Mouse (Mus musculus): ENCODE measurements at regions not wholly inside any gene's neighbourhood (a gene's known extent, or its start where the extent isn't known, plus 50 kb on each side); places are given as distances from the start of the nearest gene placed in this dataset.

GRCm38 (mm10) chr12:16477572-16477971 is 133.2 kb downstream of the Lpin1 start:
- DNase-seq (ENCODE audit: extremely low spot score, low read depth, low spot score) = no peak

DNA sequence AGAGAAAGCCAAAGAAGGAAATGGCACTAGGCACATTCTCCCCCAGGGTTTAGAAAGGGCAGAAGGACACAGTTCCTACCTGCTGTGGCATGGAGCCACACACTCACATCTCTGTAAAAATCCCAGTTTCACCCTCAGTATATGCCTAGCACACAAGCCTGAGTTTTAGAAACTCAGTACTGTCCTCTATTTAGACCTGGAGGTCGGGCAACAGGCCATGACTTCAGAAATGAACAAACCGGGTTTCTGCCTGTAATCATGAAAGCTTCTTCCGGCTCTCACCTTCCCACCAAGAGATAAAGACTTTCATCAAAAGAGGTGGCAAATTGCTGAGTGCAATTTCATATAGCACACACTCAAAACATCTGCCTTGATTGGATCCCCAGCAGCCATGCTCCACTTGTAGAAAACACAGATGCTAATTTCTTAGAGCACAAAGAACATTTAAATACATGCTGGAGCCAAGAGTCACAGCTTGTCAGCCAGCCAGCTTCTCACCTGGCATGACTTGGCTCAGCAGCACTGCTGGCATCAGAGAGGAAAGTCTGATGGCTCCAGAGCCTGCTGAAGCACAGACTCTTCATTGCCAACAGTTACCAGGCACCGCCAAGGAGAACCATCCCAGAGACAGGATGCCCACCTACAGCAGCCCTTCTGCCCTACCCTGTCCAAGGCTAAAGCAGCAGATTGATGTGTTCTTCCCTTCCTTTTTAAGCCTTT is 136.2 kb downstream of the Lpin1 start:
- no peak for DNase-seq (ENCODE audit: extremely low spot score, low read depth, low spot score)

- no peak for DNase-seq (ENCODE audit: extremely low spot score, low read depth, low spot score)
These were observed 153.3 kb downstream of the Lpin1 start for GRCm38 (mm10) chr12:16457419-16457818.

- DNase-seq (ENCODE audit: extremely low spot score, low read depth, low spot score) = no peak
These were observed 159.9 kb downstream of the Lpin1 start for GRCm38 (mm10) chr12:16450771-16451435.

DNA sequence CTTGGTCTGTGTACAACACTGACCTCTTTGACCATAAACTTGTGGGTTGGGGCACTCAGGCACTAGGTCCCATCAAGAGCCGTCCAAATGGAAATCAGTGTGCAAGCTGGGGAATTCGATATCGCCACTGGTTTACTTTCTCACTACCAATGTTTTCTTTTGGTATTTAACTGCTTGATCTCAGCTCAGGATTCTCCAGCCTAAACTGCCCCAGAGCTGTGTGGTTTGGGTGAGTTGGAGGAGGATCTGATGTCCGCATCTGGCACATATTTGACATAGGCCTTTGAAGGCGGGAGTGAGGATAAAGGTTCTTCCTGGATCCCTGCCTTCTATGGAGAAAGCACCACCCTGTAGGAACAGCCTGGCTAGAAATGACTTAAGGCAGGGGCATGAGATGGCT is 172.0 kb downstream of the Lpin1 start:
- DNase-seq (ENCODE audit: extremely low spot score, low read depth, low spot score) = no peak

GRCm38 (mm10) chr12:16436961-16437360 is 173.8 kb downstream of the Lpin1 start:
- no peak for DNase-seq (ENCODE audit: extremely low spot score, low read depth, low spot score)

GRCm38 (mm10) chr12:16436255-16436654 is 174.5 kb downstream of the Lpin1 start:
- no peak for DNase-seq (ENCODE audit: extremely low spot score, low read depth, low spot score)

- DNase-seq (ENCODE audit: extremely low spot score, low read depth, low spot score) = no peak
These were observed 176.0 kb downstream of the Lpin1 start for GRCm38 (mm10) chr12:16434739-16435138.

DNA sequence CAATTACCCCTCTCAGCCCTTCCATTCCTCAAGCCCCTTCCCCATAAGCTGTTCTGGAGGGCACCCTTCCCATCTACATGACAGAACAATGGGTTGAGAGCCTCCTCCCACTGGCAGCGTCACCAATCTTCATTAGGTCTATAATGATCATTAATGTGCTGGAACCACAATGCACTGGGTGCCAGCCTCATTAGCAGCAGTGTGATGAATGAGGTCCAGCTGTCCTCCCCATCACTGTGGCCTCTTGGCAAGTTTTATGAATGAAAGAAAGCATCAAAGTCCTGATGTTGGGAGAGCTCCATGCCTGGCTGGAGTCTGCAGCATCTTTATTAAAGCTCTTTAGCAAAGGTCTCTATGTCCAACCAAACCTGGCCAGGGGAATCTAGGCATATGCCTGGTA is 176.5 kb downstream of the Lpin1 start:
- DNase-seq (ENCODE audit: extremely low spot score, low read depth, low spot score) = no peak

GRCm38 (mm10) chr12:16425980-16426379 is 184.8 kb downstream of the Lpin1 start:
- no peak for DNase-seq (ENCODE audit: extremely low spot score, low read depth, low spot score)

GRCm38 (mm10) chr12:16424526-16424925 is 186.2 kb downstream of the Lpin1 start:
- no peak for DNase-seq (ENCODE audit: extremely low spot score, low read depth, low spot score)

- DNase-seq (ENCODE audit: extremely low spot score, low read depth, low spot score) = no peak
These were observed 215.0 kb downstream of the Lpin1 start for GRCm38 (mm10) chr12:16395720-16396119.

- DNase-seq (ENCODE audit: extremely low spot score, low read depth, low spot score) = no peak
These were observed 217.9 kb downstream of the Lpin1 start for GRCm38 (mm10) chr12:16392851-16393250.

DNA sequence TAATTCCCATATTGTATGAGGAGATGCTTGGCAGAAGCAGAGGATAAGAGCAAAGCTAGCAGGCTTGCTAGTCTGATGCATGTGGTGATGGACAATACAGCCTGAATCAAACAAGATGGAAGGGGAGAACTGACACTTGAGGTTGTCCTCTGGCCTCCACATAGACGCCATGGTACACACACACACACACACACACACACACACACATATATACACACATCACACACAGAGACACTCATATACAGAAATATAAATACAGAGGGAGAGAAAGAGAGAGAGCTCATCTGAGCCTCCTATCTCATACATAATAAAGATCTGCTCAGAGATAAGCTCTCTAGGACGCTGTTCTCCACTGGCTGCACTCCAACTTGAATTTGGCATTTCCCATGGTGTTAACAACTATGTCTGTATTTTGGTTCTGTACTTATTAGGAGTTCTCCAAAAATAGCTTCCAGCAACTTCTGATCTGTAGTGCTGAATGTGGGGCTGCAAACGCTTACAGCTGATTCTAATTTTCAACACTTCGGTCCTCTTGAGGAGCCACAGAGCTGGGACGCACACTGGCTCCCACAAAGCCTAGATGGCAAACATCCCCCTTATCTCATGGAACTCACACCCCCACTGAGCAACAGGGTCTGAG is 219.0 kb downstream of the Lpin1 start:
- DNase-seq (ENCODE audit: extremely low spot score, low read depth, low spot score) = no peak

GRCm38 (mm10) chr12:16391163-16391562 is 219.6 kb downstream of the Lpin1 start:
- DNase-seq (ENCODE audit: extremely low spot score, low read depth, low spot score) = no peak

- no peak for DNase-seq (ENCODE audit: extremely low spot score, low read depth, low spot score)
These were observed 223.7 kb downstream of the Lpin1 start for GRCm38 (mm10) chr12:16387035-16387434.

- DNase-seq (ENCODE audit: extremely low spot score, low read depth, low spot score) = no peak
These were observed 226.4 kb downstream of the Lpin1 start for GRCm38 (mm10) chr12:16384396-16384795.

DNA sequence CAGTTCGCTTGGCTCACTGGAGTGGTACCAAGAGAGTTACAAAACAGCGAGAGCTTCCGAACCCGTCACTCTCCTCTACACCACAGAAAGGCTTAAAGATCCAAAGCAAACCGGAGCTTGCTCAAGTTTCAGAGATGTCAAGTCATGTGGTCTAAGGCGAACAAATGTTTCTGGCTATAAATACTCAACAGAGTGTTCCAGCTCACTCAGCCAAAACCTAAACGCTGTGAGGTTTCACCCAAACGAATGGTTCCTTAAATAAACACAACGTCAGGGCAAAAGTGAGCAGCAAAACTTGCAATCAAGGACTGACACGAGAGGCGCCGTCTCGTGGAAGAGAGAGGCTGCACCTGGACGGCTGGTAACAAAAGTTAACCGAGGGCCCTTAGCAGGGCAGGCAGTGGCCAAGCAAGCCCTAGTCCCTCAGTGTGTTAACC is 227.2 kb downstream of the Lpin1 start:
- no peak for DNase-seq (ENCODE audit: extremely low spot score, low read depth, low spot score)

DNA sequence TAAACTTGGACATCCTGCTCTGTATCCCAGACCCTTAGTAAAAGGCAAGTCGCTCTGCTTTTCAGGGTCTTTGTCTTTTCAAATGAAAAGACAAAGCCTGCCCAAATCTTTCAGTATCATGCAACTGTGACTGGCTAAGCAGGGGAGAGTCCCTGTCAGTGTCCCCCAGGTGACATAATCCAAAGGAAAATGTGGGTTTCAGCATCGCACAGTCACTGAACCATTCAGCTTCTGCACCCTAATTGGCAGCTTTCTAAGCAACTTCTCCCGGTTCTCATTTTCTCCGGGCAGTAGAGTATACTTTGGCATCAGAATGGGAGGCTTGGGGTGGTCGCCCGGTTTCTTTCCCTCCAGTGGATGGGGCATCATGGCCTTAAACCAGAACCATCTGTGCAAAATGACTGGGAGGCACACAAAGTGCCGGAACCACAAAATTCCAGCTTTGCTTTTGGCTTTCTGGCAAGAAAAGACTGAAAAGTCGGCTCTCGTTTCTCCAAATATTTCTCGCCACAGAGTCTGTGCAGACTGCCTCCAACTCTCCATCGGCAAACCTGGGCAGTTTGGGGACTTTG is 228.3 kb downstream of the Lpin1 start:
- DNase-seq (ENCODE audit: extremely low spot score, low read depth, low spot score) = no peak

- DNase-seq (ENCODE audit: extremely low spot score, low read depth, low spot score) = no peak
These were observed 229.7 kb downstream of the Lpin1 start for GRCm38 (mm10) chr12:16381026-16381425.

GRCm38 (mm10) chr12:16380346-16380745 is 230.4 kb downstream of the Lpin1 start:
- DNase-seq (ENCODE audit: extremely low spot score, low read depth, low spot score) = no peak

DNA sequence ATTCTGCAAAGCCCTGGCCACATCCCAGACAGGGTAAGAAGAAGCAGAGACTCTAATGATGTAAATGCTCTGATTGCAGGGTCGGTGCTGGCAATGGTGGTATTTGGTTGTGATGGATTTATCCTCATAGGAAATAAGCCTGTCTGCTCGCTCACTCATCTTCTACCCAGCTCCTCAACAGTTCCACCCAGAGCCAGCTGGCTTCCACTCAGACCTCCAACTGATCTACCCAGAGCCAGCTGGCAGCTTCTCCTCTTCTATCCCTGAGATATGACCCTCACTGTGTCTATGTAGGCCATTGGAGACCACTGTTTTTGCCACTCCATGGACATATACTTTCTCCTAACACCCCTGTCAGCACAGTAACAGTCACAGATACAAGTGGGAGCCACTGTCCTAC is 231.4 kb downstream of the Lpin1 start:
- DNase-seq (ENCODE audit: extremely low spot score, low read depth, low spot score) = no peak

Measured in hindlimb bud, embryonic 11.5 days (tissue).